Mouse (Mus musculus) heart, adult 2 months (tissue): ENCODE measurements around the gene Gramd1a.

ENCODE experiments used
- CTCF ChIP-seq: fragments of 200-600 bp; IDR thresholded peaks from 2 replicates; pipeline ENCODE4 v1.8.1; 2022; ENCODE audit warnings: antibody characterized with exemption, mild to moderate bottlenecking, moderate library complexity
- POLR2A ChIP-seq: fragments of 200-500 bp; IDR thresholded peaks from 2 replicates; pipeline ENCODE4 v1.6.1; 2011; ENCODE audit warnings: mild to moderate bottlenecking, low read depth, low read length, control low read depth; ENCODE audit not compliant: insufficient read depth

DNA sequence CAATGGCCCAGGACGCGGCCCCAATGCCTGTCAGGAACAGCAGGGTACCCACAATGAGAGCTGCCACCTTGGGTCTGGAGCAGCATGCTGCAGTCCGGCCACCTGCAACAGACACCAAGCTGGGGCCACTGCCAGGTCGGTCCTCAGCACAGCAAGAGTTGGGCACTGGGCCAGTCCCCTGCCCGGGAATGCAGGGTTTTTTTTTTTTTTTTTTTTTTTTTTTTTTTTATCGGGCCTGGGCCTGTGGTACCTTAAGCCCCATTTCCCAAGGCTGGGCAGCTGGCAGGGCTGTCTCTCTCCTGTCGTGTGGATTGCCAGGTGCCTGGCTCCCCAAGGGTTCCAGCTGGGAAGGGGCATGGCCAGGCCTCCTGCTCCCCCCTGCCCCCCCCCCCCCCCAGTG lies 46.6 kb downstream of the Gramd1a start:
- TF ChIP-seq POLR2A, result no peak
- no peak for TF ChIP-seq CTCF
